Mouse (Mus musculus) brain, adult 2 months (tissue): ENCODE data around the gene Osbp2.

Experiments used
- DNase-seq: peaks from one replicate; pipeline ENCODE4 v3.0.0; 2011; ENCODE audit warnings: low read depth, low spot score

Osbp2 gene

GRCm38 (mm10) chr11:3862661-3863453 is 846 bp downstream of the Osbp2 start:
- DNase-seq, result peak; percentile 63

DNA sequence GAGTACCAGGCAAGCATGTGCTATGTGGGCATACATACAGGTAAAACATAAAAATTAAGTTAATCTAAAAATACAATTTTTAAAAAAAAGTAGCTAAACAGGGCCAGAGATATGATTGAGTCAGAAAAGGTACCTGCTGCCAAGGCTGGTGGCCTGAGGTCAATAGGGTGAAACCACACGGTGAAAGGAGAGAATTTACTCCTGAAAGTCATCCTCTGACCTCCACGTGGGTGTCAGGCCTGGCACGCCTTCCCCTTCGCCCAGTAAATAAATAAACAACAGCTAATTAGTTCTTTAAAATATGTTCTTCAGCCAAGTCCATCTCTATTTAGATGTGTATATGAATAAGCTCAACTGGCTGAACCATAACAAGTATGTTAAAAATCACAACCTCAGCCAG is 3.3 kb downstream of the Osbp2 start:
- no peak for DNase-seq

GRCm38 (mm10) chr11:3859778-3860177 is 3.9 kb downstream of the Osbp2 start:
- DNase-seq, result no peak

GRCm38 (mm10) chr11:3857902-3858301 is 5.8 kb downstream of the Osbp2 start:
- no peak for DNase-seq

DNA sequence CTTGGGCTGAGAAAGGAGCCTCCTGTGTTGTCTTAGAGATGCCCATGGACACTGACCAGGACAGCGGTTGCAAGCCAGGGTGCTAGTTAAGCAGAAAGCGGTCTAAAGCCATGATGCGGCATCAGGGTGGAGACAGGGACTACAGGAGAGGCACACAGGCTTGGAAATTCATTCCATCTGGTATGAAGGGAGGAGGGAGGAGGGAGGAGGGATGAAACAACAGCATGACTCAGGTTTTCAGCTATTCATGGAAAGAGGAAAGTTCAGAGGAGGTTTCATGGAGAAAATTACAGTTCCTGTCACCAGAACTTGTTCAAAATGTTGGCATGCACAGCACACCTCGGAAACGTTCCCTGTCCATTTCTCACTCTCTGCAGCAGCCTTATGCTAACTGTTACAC is 7.9 kb downstream of the Osbp2 start:
- peak; percentile 96 for DNase-seq

DNA sequence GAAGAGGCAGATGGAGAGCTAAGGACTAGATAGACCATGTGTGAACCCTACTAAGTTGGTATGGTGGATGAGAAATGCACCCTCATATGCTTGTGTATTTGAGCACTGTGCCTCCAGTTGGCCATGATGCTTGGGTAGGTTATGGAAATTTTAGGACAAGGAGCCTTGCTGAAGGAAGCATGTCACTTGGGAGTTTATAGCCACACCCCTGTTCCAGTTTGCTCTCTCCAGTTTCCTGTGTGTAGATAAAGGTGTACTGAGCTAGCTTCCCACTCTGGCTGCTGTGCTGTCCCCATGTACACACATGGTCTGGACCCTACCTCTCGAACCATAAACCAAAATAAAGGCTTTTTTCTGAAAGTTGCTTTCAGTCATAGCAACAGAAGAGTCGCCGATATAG is 9.5 kb downstream of the Osbp2 start:
- DNase-seq, result no peak

DNA sequence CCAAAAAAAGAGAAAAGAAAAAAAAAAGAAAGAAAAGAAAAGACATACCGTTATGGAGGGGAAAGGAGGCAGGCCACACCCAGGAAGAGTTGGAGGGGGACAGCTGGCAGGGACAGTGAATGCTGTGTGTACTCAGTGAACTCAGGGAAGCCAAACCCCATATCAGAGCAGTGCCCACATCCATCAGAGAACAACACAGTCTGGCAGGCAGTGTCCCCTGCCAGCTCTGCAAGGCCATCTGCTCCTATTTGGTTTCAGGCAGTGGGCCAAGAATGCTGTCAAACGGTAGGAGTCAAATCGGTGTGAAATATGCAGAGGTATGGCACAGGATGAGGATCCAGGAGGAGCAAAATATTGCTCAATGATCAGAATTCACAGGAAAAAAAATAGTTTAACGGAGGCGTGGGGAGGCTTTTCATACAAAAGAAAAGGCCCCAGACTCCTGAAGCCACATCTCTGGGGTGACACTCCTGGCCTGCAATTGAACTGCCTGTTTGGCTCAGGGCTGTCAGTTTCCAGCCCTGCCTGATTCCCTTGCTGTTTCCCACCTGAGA is 10.1 kb downstream of the Osbp2 start:
- peak; percentile 99 for DNase-seq

DNA sequence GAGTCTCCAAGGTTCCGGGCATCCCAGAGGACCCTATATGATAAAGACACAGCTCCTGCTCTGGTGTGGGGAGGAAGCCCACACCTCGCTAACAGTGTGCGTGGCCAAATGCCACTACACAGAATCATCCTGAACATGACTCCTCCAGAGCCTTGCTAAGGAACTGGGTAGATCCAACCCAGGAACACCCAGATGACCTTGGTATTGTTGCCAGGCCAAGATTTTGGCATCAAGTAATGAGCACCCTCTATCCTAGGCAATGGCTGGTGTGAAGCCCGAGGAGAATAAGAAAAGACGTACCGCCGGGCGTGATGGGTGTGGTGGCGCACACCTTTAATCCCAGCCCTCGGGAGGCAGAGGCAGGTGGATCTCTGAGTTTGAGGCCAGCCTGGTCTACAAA is 10.7 kb downstream of the Osbp2 start:
- no peak for DNase-seq

- peak; percentile 77 for DNase-seq
Measured at GRCm38 (mm10) chr11:3851872-3852271, 11.8 kb downstream of the Osbp2 start.

- DNase-seq, result no peak
Measured at GRCm38 (mm10) chr11:3850746-3851277, 12.9 kb downstream of the Osbp2 start.

- peak; percentile 79 for DNase-seq
Measured at GRCm38 (mm10) chr11:3850315-3850614, 13.4 kb downstream of the Osbp2 start.

DNA sequence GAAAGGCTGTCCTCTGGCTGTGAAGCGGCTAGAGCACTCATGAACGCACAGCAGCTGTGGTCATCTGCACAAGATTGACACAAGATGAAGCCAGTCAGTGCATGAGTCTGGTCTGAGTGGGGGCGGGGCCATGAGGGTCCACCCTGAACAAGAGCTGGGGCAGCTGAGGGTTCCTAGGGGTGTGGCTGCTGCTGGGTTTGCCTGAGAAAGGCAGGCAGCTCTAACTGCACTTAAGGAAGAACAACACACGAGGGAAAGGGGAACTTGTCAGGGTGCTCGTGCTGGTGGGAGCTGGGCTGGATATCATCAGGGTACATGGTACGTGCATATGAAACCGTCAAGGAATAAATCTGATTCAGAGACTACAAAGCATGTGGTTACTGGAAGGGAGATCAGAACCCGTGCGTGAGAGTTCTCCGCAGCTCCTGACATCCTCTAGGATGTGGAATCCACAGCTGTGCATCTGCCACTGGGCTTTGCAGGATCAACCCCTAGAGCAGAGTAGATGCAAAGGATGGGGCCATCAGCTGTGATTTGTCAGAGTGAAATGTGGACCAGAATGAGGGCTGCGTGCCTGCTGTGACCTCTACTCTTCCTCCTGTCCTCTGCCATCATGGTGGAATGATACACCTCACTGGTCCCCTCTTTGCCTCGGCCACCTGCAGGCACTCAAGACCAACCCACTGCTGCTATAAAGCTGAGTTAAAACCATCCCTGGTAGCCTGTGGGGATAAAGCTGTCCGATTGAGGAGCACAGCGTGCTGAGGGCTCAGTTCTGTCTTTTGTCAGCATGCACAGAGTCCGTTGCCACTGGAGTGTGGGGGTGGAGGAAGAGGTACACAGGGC is 14.0 kb downstream of the Osbp2 start:
- DNase-seq, result no peak

DNA sequence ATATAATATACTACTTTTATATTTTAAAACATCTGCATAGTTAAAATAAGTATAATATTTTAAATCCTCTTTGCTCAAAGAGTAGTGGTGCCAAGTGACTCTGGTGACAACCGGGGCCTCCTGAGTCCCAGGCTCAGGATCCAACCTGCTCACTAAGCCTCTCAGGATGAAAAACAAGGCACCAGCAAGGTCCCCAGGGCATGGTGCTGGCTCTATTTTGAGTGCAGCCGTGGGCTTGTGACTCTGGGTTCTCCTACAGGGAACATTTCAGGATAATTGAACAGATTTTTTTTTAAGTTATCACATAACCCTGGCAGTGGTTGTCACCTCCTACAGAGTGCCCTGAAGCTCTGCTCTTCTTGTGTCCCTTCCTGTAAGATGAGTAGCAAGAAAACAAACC is 17.4 kb downstream of the Osbp2 start:
- DNase-seq, result peak; percentile 65

DNA sequence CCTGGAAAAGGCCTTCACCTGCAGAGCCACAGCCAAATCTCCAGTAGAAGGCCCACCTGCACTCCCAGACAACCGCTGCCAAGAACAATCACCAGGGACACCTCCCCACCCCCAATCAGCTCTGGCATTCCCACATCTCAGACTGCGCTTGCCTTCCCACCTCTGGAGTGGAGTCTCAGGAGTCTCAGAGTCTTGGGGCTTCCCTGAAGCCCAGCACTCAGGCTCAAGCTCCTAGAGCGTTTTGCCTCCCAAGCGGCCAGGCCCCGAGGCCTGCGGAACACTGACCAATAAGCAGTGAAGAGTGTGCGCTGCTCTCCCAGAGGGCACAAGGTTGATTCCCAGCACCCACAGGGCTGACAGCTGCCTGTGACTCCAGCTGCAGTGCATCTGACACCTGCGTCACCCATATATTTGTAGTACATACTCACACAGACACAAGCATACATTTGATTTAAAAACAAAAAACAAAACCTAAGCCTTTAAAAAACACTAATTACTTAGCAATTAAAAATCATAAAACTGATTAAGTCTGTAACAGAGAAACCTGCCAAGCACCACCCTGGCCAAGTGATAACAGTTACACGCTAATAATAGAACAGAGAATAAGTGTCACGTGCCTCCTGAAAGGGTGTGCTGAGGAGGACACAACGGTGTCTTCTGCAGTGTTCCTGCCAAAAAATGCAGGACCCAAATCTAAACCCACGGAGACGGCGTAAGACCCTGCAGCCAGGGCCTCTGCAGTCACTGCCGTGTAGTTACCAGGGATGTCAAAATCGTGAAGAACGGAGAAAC is 19.6 kb downstream of the Osbp2 start:
- no peak for DNase-seq

DNA sequence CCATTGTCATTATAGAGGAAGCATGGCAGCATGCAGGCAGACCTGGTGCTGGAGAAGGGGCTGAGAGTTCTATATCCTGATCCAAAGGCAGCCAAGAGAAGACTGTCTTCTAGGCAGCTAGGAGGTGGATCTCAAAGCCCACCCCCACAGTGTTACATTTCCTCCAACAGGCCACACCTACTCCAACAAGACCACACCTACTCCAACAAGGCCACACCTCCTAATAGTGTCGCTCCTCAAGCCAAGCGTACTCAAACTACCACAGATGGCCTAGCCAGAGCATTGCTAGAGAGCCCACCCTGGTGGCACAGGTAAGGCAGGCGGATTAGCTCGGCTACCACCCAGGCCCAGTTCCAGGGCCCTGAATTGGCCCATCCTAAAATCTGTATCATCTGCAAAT is 28.4 kb downstream of the Osbp2 start:
- DNase-seq, result no peak

DNA sequence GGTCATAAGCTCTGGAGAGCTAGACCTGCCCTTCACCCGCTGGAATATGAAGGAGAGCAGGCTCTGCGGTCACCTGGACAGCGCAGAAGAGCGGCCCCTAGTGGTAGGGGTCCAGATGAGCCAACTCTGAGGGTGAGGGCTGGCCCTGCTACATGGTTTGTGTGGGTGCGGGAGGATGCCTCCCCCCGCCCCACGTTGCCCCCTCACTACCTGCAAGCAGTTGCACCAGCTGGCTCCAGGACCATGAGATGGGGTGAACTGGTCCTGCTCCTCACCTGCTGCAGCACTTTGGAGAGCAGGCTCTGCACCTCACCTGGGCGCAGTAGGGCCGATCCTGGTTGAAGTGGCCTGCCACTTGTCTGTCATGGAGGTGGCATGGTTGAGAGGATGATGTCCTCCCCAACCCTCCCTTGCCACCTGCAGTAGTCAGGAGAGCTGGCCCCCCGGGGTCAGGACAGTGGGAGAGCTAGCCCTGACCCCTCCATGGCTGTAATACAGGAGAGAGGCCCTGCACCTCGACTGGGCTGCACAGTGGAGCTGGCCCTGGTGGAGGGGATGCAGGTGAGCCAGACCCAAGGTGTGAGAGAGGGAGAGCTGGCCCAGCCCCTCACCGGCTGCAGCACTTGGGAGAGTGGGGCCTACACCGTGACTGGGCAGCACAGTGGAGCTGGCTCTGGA is 29.1 kb downstream of the Osbp2 start:
- DNase-seq, result peak; percentile 41

DNA sequence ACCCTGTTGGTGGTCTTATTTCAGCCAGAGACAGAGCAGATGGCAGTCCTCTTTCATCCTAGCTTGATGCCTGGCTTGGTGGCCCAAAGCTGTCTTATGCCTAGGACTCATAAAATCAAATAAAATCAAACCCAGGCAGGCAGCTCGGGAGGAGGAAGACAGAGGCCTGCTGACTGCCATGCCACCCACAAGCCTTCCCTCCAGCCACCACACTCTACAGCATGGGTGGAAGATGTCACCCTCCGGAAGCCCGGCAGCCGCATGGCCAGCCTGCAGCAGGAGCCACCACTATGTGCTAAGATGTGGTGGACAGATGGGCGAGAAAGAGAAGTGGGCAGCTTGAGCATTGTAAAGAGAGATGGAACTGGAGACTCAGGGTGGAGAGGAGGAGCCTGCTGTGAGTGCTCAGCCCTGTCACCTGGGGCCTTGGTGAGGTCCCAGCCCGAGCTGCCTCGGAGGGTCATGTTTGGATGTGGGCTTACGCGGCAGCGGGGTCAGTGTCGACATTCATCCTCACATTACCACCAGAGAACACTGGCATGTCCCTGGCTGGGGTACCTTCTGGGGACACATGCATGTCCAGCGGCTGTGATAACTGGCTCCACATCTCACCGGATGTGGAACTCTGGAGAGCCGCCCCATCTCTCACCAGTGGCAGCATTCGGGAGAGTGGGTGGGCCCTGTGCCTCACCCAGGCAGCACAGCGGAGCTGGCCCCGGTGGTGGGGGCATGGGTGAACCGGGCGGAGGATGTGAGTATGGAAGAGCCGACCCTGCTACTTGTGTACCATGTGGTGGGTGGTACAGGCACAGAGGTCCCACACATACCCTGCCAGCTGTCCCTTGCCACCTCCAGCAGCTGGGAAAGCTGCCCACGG is 29.9 kb downstream of the Osbp2 start:
- DNase-seq, result peak; percentile 80

DNA sequence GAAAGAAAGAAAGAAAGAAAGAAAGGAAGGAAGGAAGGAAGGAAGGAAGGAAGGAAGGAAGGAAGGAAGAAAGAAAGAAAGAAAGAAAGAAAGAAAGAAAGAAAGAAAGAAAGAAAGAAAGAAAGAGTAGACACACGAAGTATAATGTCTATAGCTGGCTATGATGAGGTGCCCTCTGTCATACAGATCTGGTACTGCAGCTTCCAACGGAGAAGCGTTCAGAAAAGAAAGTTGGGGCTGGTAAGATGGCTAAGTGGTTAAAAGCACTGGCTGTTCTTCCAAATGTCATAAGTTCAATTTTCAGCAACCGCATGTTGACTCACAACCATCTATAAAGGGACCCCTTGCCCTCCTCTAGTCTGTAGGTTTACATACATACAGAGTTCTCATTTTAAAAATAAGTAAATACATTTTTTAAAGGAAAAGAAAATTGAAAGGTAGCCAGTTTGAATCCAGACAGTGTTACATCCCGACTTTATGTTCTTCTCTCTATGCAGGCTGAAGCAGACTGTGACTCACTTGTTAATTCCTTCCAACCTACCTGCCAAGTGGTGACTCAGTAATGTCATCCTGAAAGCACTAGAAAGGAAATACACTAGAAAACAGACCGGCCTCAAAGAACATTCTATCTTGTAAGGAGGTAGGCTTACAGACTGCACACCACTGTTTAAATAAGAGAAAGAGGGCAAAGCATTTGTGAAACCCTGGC is 31.4 kb downstream of the Osbp2 start:
- peak; percentile 94 for DNase-seq

DNA sequence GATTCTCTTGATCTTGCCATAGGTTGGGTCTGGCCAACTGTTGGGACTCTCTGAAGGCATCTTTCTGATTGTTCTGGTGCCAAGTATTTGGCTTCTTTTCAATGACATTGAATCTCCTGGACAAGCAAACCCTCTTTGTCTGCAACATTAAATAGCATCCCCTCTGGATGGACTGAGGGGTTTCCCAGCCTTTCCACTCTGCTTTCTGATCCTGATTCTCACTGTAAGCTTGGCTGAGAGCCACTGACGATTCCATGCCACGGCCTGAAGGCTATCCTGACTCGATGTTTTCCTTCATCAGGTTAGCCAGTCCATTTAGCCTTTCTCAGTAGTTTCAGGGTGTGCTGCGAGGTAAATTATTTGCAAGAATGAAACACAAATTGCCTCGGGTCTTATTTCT is 34.0 kb downstream of the Osbp2 start:
- DNase-seq, result no peak

GRCm38 (mm10) chr11:3824138-3824537 is 39.6 kb downstream of the Osbp2 start:
- DNase-seq, result peak; percentile 58
